Mouse (Mus musculus) gastrocnemius, adult 2 months (tissue): ENCODE data around the gene Snx20. TPM values are rescaled to one million over a fixed set of nuclear protein-coding genes. Genes with fewer than 3 reads are reported as not detected.

Experiments
- DNase-seq: peaks from one replicate; pipeline ENCODE4 v3.0.0; 2022
- H3K27ac ChIP-seq: fragments of 200-600 bp; 2 replicates; pipeline ENCODE4 v1.8.1; 2022; ENCODE audit warnings: mild to moderate bottlenecking
- H3K4me3 ChIP-seq: fragments of 200-600 bp; 2 replicates; pipeline ENCODE4 v1.8.1; 2022; ENCODE audit warnings: mild to moderate bottlenecking, moderate library complexity
- CTCF ChIP-seq: fragments of 200-600 bp; IDR thresholded peaks from 2 replicates; pipeline ENCODE4 v1.8.1; 2022; ENCODE audit warnings: antibody characterized with exemption, mild to moderate bottlenecking, moderate library complexity
- intact Hi-C: fragments of 180-260 bp; cut with DNase I; formaldehyde crosslinking; loops from one replicate; pipeline ENCODE4 v1.15.1; 2025
- total RNA-seq, 2 experiments: library from RNA; stranded (reverse); gene quantifications; 2 replicates each; pipeline ENCODE4 v1.2.3; 2021

Snx20 gene
- total RNA-seq, 2 experiments from 2014 or later = 0.28 TPM; not detected in 1

DNA sequence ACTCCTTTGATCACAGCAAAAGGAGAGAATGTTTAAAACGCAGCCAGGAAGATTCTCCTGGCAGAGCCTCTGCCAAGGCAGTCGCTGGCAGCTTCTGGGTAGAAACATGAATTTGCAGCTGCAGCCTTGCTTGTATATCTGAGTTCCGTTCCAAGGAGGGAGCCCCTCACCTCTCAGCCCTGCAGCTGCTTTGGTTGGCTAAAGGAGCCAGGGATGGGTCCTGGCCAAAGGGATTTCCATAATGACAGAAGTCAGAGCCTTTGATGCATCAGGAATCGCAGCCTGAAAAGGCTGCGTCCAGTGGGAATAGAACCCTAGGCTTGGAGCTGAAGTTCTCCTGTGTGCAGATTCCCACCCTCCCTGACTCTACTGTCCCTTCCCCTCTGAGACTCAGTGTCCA lies 20.9 kb downstream of the Snx20 start:
- intact Hi-C loops = no loop called here
- H3K4me3 ChIP-seq = no peak overlapping the region
- TF ChIP-seq CTCF = no peak
- H3K27ac ChIP-seq = no peak overlapping the region
- DNase-seq = no peak

- H3K27ac ChIP-seq = no peak overlapping the region
- no peak for TF ChIP-seq CTCF
- H3K4me3 ChIP-seq = no peak overlapping the region
- intact Hi-C loops = no loop called here
- DNase-seq = no peak
These were observed 25.7 kb downstream of the Snx20 start for GRCm38 (mm10) chr8:88610271-88610670.

- TF ChIP-seq CTCF = no peak
- intact Hi-C loops = no loop called here
- H3K4me3 ChIP-seq = no peak overlapping the region
- no peak overlapping the region for H3K27ac ChIP-seq
- DNase-seq = no peak
These were observed 26.9 kb downstream of the Snx20 start for GRCm38 (mm10) chr8:88609036-88609435.

- no peak overlapping the region for H3K27ac ChIP-seq
- no peak for TF ChIP-seq CTCF
- no peak for DNase-seq
- no peak overlapping the region for H3K4me3 ChIP-seq
- intact Hi-C loops = no loop called here
These were observed 30.4 kb downstream of the Snx20 start for GRCm38 (mm10) chr8:88605361-88606040.

GRCm38 (mm10) chr8:88604065-88605038 lies 31.6 kb downstream of the Snx20 start:
- DNase-seq = peak; percentile 67
- H3K27ac ChIP-seq = no peak overlapping the region
- intact Hi-C loops = no loop called here
- no peak for TF ChIP-seq CTCF
- H3K4me3 ChIP-seq = no peak overlapping the region

- no peak overlapping the region for H3K4me3 ChIP-seq
- no peak for TF ChIP-seq CTCF
- DNase-seq = no peak
- intact Hi-C loops = no loop called here
- H3K27ac ChIP-seq = no peak overlapping the region
These were observed 32.4 kb downstream of the Snx20 start for GRCm38 (mm10) chr8:88603446-88603989.

- no peak for TF ChIP-seq CTCF
- Histone ChIP-seq H3K27ac (no peak overlapping the region), H3K4me3 (no peak overlapping the region)
- intact Hi-C loops = no loop called here
- DNase-seq = no peak
These were observed 36.4 kb downstream of the Snx20 start for GRCm38 (mm10) chr8:88599491-88599890.

DNA sequence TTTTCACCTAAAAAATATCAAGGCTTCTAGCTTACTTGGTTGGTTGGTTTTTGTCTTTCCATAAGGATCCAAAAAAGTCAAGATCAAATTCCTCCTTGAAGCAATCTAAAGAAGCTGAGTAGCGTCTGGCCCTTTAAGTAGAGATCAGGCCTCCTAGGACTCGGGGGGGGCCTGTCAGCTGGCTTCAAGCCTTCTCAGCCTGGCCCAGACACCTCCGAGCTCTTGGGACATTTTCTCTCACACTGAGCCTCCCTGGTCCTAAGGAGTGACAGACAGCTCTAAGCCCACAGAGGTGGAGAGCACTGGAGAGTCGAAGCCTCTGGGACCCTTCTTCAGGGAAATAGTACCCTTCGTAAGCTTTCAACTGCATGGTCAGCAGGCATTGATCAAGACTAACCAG lies 37.4 kb downstream of the Snx20 start:
- TF ChIP-seq CTCF = no peak
- intact Hi-C loops = no loop called here

DNA sequence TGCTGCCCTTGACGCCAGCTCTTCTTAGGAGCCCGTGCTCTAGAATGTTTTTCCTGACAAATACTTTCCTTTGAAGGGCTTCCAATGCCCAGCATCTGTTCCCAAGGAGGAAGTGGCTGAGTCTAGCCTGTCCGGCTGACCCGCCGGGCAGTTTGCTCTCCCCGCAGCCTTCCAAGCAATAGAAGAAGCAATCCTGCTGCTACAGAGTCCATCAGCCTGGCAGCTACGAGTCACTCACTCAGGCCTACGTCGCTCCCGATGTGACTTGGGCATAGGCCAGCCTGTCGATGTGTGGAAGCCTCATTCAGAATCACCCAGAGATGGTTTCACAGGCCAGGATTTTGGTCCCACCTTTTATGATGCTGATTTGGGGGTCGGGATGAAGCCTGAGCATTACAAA lies 39.9 kb downstream of the Snx20 start:
- no peak for TF ChIP-seq CTCF
- no peak overlapping the region for H3K4me3 ChIP-seq
- intact Hi-C loops = no loop called here

More for the DNA sequence above, 37.4 kb downstream of the Snx20 start:
- H3K4me3 ChIP-seq = no peak overlapping the region
- no peak overlapping the region for H3K27ac ChIP-seq
- DNase-seq = no peak

DNA sequence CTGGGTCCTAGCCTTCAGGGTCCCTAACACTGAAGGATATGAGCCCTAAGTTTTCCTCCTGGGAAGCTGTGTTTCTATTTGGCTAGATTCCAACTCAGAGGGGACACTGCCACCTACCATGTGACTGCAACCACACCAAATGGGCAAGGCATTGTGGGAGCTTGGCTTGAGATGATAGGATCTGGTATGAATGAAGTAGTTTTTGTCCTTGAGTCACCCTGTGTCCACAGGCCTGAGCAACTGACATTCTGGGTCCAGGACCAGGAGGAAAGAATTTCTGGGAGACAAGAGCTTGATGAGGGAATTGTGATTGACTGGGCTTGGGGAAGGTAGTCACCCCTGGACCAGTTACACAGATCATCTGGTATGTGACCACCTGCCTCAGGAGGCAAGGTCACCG lies 42.0 kb downstream of the Snx20 start:
- no peak for DNase-seq
- H3K27ac ChIP-seq = no peak overlapping the region
- no peak for TF ChIP-seq CTCF
- intact Hi-C loops = no loop called here
- no peak overlapping the region for H3K4me3 ChIP-seq

More for the DNA sequence above, 39.9 kb downstream of the Snx20 start:
- no peak for DNase-seq
- H3K27ac ChIP-seq = no peak overlapping the region

DNA sequence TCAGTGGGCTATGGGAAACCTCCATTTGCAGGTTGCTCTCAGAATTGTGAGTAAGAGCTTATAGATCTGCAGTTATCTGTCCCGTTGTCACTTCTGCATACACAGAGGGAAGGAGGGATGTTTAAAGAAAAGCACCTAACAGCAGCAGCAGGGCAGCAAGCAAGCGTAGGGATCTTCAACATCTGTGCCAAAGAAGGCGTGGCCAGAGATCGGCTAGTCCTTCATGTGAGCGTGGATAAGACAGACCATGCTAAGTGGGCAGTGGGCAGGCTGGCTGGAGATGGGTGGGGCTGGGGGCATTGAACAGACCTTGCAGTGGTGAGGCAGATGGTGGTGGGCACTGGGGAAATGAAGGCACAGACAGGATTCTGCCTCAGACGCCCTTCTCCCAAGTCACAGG lies 45.7 kb downstream of the Snx20 start:
- no peak overlapping the region for H3K27ac ChIP-seq
- intact Hi-C loops = no loop called here
- DNase-seq = no peak
- no peak for TF ChIP-seq CTCF
- no peak overlapping the region for H3K4me3 ChIP-seq

DNA sequence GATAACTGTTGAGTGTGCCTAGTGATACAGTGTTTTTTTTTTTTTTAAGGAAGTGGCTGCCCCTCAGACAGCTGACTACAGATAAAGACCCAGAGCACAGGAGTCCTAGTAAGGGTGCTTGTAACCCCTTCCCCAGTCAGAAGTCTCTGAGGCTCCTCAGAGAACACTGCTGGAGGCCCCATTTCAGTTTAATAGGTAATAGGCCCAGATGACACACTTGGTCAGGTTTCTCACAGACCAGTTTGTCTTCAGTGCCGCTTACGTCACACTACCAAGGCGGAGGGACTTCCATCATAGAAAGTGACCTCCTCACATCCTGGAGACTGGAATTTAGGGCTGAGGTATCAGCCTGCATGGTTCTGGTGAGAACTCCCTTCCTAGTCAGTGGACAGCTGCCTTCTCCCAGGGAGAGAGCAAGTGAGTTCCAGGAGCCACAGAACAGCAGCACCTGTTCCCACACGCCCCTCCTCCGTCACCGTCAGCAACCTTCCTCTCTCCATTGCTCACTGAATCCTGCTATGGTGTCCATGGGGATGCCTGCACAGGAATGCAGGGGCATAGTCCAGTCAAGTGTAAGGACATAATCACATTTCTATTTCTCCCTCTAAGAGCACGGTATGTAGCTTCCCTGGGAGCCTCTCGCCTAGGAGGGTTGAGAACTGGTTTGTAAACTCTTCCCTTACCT lies 47.6 kb downstream of the Snx20 start:
- no peak for TF ChIP-seq CTCF
- H3K27ac ChIP-seq = no peak overlapping the region

More for the DNA sequence above, 47.6 kb downstream of the Snx20 start:
- intact Hi-C loops = no loop called here
- H3K4me3 ChIP-seq = no peak overlapping the region
- DNase-seq = no peak
